In the genomic region with DNA sequence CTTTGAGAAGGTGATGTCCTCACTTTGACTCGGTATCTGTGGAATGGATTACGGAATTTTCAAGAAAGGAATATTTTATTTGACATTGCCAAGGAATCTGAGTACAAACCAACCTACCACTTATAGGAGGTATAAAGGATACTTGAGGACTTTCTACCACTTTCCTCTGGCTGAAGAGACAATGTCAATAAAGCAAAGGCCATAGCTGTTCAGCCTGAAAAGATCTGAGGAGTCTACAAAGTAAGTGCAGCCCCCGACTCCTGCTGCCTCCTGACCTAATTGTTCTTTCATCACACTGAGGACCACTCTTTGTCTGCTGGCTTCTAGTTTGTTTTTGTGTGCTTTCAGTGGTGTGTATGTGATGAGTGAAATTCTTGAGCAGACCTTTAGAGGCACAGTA, we compare ENCODE assay signal across 26 mouse cellular contexts.
DNase-seq lines count a peak whose midpoint lies in the region; ATAC-seq and TF ChIP-seq lines count a peak whose summit lies in the region.
"Had no signal": no experiment of that assay in that cellular context is flagged by ENCODE, and none has a peak within 500 bp of the region (broad histone marks: within the 10 kb centered on the region; RNA-seq: fewer than 3 reads in every experiment).

No protein-coding gene starts in this region.

- DNase-seq in lung, postnatal 10 days = no peak
- DNase-seq in midbrain, embryonic 11.5 days (ENCODE audit: low spot score, missing footprints) = peak; percentile 68
- peak; percentile 0 for DNase-seq in retina, postnatal 1 day
- DNase-seq in stomach, postnatal 0 days (ENCODE audit: low spot score) = no peak
- DNase-seq: adrenal gland, adult 2 months; adrenal gland, postnatal 14 days; cerebellum, adult 11-12 months; cerebellum, adult 9-10 months; cerebellum, postnatal 14 days; gastrocnemius, postnatal 25 days; heart, adult 18-20 months; heart, postnatal 10 days; heart, postnatal 36 days had no signal

- peak; percentile 42; the same call in 1 of the 2 replicates for ATAC-seq in lung, embryonic 15.5 days (ENCODE audit: borderline replicate concordance, extremely low read depth, low FRiP score, low TSS enrichment)
- no peak for ATAC-seq in midbrain, embryonic 11.5 days (ENCODE audit: low FRiP score)
- ATAC-seq in midbrain, embryonic 15.5 days (replicated peaks) = no peak
- ATAC-seq in stomach, postnatal 0 days (ENCODE audit: low FRiP score, low TSS enrichment) = no peak
- ATAC-seq: CD4-positive, CD25-positive, alpha-beta regulatory T cell, adult 4 months; forebrain, embryonic 15.5 days; hindbrain, embryonic 16.5 days had no signal

- H3K4me1 ChIP-seq in lung, embryonic 15.5 days = no peaks in the 10 kb centered on the region
- H3K4me1 ChIP-seq in midbrain, embryonic 11.5 days (ENCODE audit: control insufficient read depth, insufficient read depth, low read length) = no peaks in the 10 kb centered on the region
- no peaks in the 10 kb centered on the region for H3K4me1 ChIP-seq in midbrain, embryonic 15.5 days
- no peaks in the 10 kb centered on the region for H3K4me1 ChIP-seq in stomach, postnatal 0 days (replicated peaks; ENCODE audit: control insufficient read depth, insufficient read depth)
- H3K4me1 ChIP-seq: embryonic facial prominence, embryonic 10.5 days; embryonic facial prominence, embryonic 13.5 days; forebrain, embryonic 12.5 days; forebrain, embryonic 15.5 days; heart, embryonic 12.5 days; hindbrain, embryonic 13.5 days had no signal

- TF ChIP-seq CTCF in stomach, postnatal 0 days (IDR thresholded peaks at IDR 0.05; ENCODE audit: low read depth) = no peak

- WGBS in lung, embryonic 15.5 days = 48% methylated on average over 3 of the region's 3 CpGs
- WGBS in midbrain, embryonic 11.5 days = 60% methylated on average over 3 of the region's 3 CpGs
- WGBS in midbrain, embryonic 15.5 days = 67% methylated on average over 3 of the region's 3 CpGs
- 72% methylated on average over 3 of the region's 3 CpGs for WGBS in stomach, postnatal 0 days

- no peak overlapping the region for H3K27ac ChIP-seq in lung, embryonic 15.5 days
- no peak overlapping the region for H3K27ac ChIP-seq in midbrain, embryonic 11.5 days (ENCODE audit: low read depth, low read length)
- H3K27ac ChIP-seq in midbrain, embryonic 15.5 days = no peak overlapping the region
- H3K27ac ChIP-seq in stomach, postnatal 0 days (replicated peaks) = no peak overlapping the region
- H3K27ac ChIP-seq: embryonic facial prominence, embryonic 10.5 days; embryonic facial prominence, embryonic 13.5 days; forebrain, embryonic 12.5 days; forebrain, embryonic 15.5 days; heart, embryonic 15.5 days; hindbrain, embryonic 10.5 days; hindbrain, embryonic 13.5 days had no signal

- no peaks in the 10 kb centered on the region for H3K36me3 ChIP-seq in lung, embryonic 15.5 days
- H3K36me3 ChIP-seq in midbrain, embryonic 11.5 days (ENCODE audit: control insufficient read depth, insufficient read depth, low read length) = no peaks in the 10 kb centered on the region
- H3K36me3 ChIP-seq in midbrain, embryonic 15.5 days (replicated peaks) = no peaks in the 10 kb centered on the region
- H3K36me3 ChIP-seq in stomach, postnatal 0 days (ENCODE audit: control insufficient read depth, insufficient read depth, low read length) = no peaks in the 10 kb centered on the region
- H3K36me3 ChIP-seq: embryonic facial prominence, embryonic 10.5 days; embryonic facial prominence, embryonic 13.5 days; forebrain, embryonic 12.5 days; forebrain, embryonic 15.5 days; heart, embryonic 12.5 days; heart, embryonic 15.5 days; hindbrain, embryonic 10.5 days; hindbrain, embryonic 13.5 days had no signal

- H3K9me3 ChIP-seq in lung, embryonic 15.5 days = no peaks in the 10 kb centered on the region
- no peaks in the 10 kb centered on the region for H3K9me3 ChIP-seq in midbrain, embryonic 11.5 days (ENCODE audit: control insufficient read depth, low read length)
- no peaks in the 10 kb centered on the region for H3K9me3 ChIP-seq in midbrain, embryonic 15.5 days
- H3K9me3 ChIP-seq in stomach, postnatal 0 days (ENCODE audit: control insufficient read depth, low read length) = no peaks in the 10 kb centered on the region
- H3K9me3 ChIP-seq: embryonic facial prominence, embryonic 10.5 days; embryonic facial prominence, embryonic 13.5 days; forebrain, embryonic 12.5 days; forebrain, embryonic 15.5 days; heart, embryonic 12.5 days; heart, embryonic 15.5 days; hindbrain, embryonic 10.5 days; hindbrain, embryonic 13.5 days had no signal

- no peak overlapping the region for H3K4me2 ChIP-seq in lung, embryonic 15.5 days
- H3K4me2 ChIP-seq in midbrain, embryonic 11.5 days = no peak overlapping the region
- no peak overlapping the region for H3K4me2 ChIP-seq in midbrain, embryonic 15.5 days
- H3K4me2 ChIP-seq in stomach, postnatal 0 days (replicated peaks; ENCODE audit: low read depth) = no peak overlapping the region
- H3K4me2 ChIP-seq: embryonic facial prominence, embryonic 13.5 days; forebrain, embryonic 12.5 days; forebrain, embryonic 15.5 days; heart, embryonic 12.5 days; heart, embryonic 15.5 days; hindbrain, embryonic 13.5 days had no signal

- no peak for TF ChIP-seq EP300 in stomach, postnatal 0 days (optimal IDR thresholded peaks at IDR 0.05)

- H3K27me3 ChIP-seq in lung, embryonic 15.5 days = no peaks in the 10 kb centered on the region
- no peaks in the 10 kb centered on the region for H3K27me3 ChIP-seq in midbrain, embryonic 11.5 days (ENCODE audit: control insufficient read depth, insufficient read depth, low read length)
- no peaks in the 10 kb centered on the region for H3K27me3 ChIP-seq in midbrain, embryonic 15.5 days (replicated peaks)
- H3K27me3 ChIP-seq in stomach, postnatal 0 days (ENCODE audit: control insufficient read depth, insufficient read depth, low read length) = no peaks in the 10 kb centered on the region
- H3K27me3 ChIP-seq: embryonic facial prominence, embryonic 13.5 days; forebrain, embryonic 12.5 days; forebrain, embryonic 15.5 days; heart, embryonic 12.5 days; heart, embryonic 15.5 days; hindbrain, embryonic 13.5 days had no signal

- no peak overlapping the region for H3K9ac ChIP-seq in lung, embryonic 15.5 days
- no peak overlapping the region for H3K9ac ChIP-seq in midbrain, embryonic 11.5 days (ENCODE audit: low read length)
- H3K9ac ChIP-seq in midbrain, embryonic 15.5 days = no peak overlapping the region
- H3K9ac ChIP-seq in stomach, postnatal 0 days (ENCODE audit: low read length) = no peak overlapping the region
- H3K9ac ChIP-seq: embryonic facial prominence, embryonic 13.5 days; forebrain, embryonic 12.5 days; forebrain, embryonic 15.5 days; heart, embryonic 12.5 days; heart, embryonic 15.5 days; hindbrain, embryonic 13.5 days had no signal

- H3K4me3 ChIP-seq in lung, embryonic 15.5 days = no peak overlapping the region
- H3K4me3 ChIP-seq in midbrain, embryonic 11.5 days (ENCODE audit: low read depth, low read length) = no peak overlapping the region
- H3K4me3 ChIP-seq in midbrain, embryonic 15.5 days = no peak overlapping the region
- H3K4me3 ChIP-seq in stomach, postnatal 0 days (ENCODE audit: low read depth, low read length) = no peak overlapping the region
- H3K4me3 ChIP-seq: embryonic facial prominence, embryonic 10.5 days; embryonic facial prominence, embryonic 13.5 days; erythroblast, embryonic 14.5 days; forebrain, embryonic 12.5 days; forebrain, embryonic 15.5 days; heart, embryonic 12.5 days; heart, embryonic 15.5 days; hindbrain, embryonic 10.5 days; hindbrain, embryonic 13.5 days had no signal

Comparison
In these comparisons a context has a peak if more than half of its experiments do, and no peak if none do; other contexts are left out.
1. DNase-seq: peak in midbrain, embryonic 11.5 days (single experiment) and retina, postnatal 1 day (single experiment); none in lung, postnatal 10 days (single experiment) and stomach, postnatal 0 days (single experiment).